Mouse (Mus musculus) testis, postnatal 14 days (tissue): ENCODE measurements around the gene Tfap2e.

Source experiments
- DNase-seq: peaks from one replicate; pipeline ENCODE4 v3.0.0; 2021; ENCODE audit warnings: low spot score

Tfap2e gene

GRCm38 (mm10) chr4:126706630-126707438, 29.2 kb downstream of the Tfap2e start:
- DNase-seq = no peak

GRCm38 (mm10) chr4:126696908-126697307, 39.1 kb downstream of the Tfap2e start:
- DNase-seq = no peak

GRCm38 (mm10) chr4:126693021-126693420, 43.0 kb downstream of the Tfap2e start:
- no peak for DNase-seq

GRCm38 (mm10) chr4:126689457-126689856, 46.6 kb downstream of the Tfap2e start:
- DNase-seq = no peak

GRCm38 (mm10) chr4:126683084-126683483, 53.0 kb downstream of the Tfap2e start:
- no peak for DNase-seq

GRCm38 (mm10) chr4:126682298-126682697, 53.7 kb downstream of the Tfap2e start:
- DNase-seq = no peak

- peak; percentile 97 for DNase-seq
These were observed 58.7 kb downstream of the Tfap2e start, which contains the start of gene Psmb2 for GRCm38 (mm10) chr4:126677054-126678003. Psmb2 (plus strand) TSS chr4:126677630.

GRCm38 (mm10) chr4:126667075-126667474, 69.0 kb downstream of the Tfap2e start:
- no peak for DNase-seq
